Mouse (Mus musculus): Measurements from ENCODE around the gene Snrnp70.

- TF ChIP-seq RCOR1 (conservative IDR thresholded peaks at IDR 0.05; ENCODE audit: low read depth, low read length): no peak
- TF ChIP-seq MAZ (IDR thresholded peaks at IDR 0.05; ENCODE audit: low read depth, low read length): no peak
- no peak for TF ChIP-seq CTCF (conservative IDR thresholded peaks at IDR 0.05 in 1 of 2, IDR thresholded peaks at IDR 0.05 in 1 of 2; ENCODE audit: low read depth in 2 of 2, low read length in 2 of 2)
- no peak for TF ChIP-seq JUND (conservative IDR thresholded peaks at IDR 0.05; ENCODE audit: low read depth, low read length)
- no peak; the same call in 1 of the 2 replicates for TF ChIP-seq MYC (IDR thresholded peaks at IDR 0.05; ENCODE audit: low read depth, low read length)
- TF ChIP-seq CHD2 (IDR thresholded peaks at IDR 0.05; ENCODE audit: low read length): no peak
- no peak for TF ChIP-seq NELFE (IDR thresholded peaks at IDR 0.05; ENCODE audit: low read depth, low read length)
- TF ChIP-seq E2F4 (IDR thresholded peaks at IDR 0.05; ENCODE audit: insufficient replicate concordance, low read depth, low read length): no peak
- no peak for TF ChIP-seq EP300 (IDR thresholded peaks at IDR 0.05; ENCODE audit: low read length)
- TF ChIP-seq MEF2A (IDR thresholded peaks at IDR 0.05; ENCODE audit: borderline replicate concordance, low read depth, low read length): no peak
- TF ChIP-seq GABPA (IDR thresholded peaks at IDR 0.05; ENCODE audit: insufficient replicate concordance, low read depth, low read length): no peak
- no peak for TF ChIP-seq POLR2AphosphoS2 (IDR thresholded peaks at IDR 0.05; ENCODE audit: low read depth, low read length)
- TF ChIP-seq POLR2A (IDR thresholded peaks at IDR 0.05; ENCODE audit: low read depth, low read length): no peak
These were observed 407 bp downstream of the Snrnp70 start for GRCm38 (mm10) chr7:45395129-45395541.
